In genomic region chr8:105964506-105965265, GRCm38 (mm10) we compare ENCODE assay signal across 8 mouse cellular contexts. TPM values are rescaled to one million over a fixed set of nuclear protein-coding genes. Genes with fewer than 3 reads are reported as not detected.
DNase-seq lines count a peak whose midpoint lies in the region; ATAC-seq and TF ChIP-seq lines count a peak whose summit lies in the region.
"Had no signal": no experiment of that assay in that cellular context is flagged by ENCODE, and none has a peak within 500 bp of the region (broad histone marks: within the 10 kb centered on the region; RNA-seq: fewer than 3 reads in every experiment).

No protein-coding gene starts in this region.

- no peak for TF ChIP-seq CTCF in testis, adult 2 months (IDR thresholded peaks at IDR 0.05; ENCODE audit: control insufficient read depth, insufficient read depth, insufficient replicate concordance, low read depth, low read length)

- ATAC-seq in heart, embryonic 12.5 days (ENCODE audit: insufficient number of reproducible peaks, low FRiP score): no peak
- ATAC-seq in liver, embryonic 13.5 days (ENCODE audit: low read depth): no peak
- ATAC-seq in CD4-positive, CD25-positive, alpha-beta regulatory T cell, adult 4 months: no peak

- H3K36me3 ChIP-seq in testis, adult 2 months (ENCODE audit: control insufficient read depth, insufficient read depth, low read length): no peaks in the 10 kb centered on the region
- H3K36me3 ChIP-seq in heart, embryonic 12.5 days: peaks cover 10% of the 10 kb centered on the region
- H3K36me3 ChIP-seq in liver, embryonic 13.5 days: peaks cover 9% of the 10 kb centered on the region

- peak overlapping the region; percentile 81 for H3K4me2 ChIP-seq in heart, embryonic 12.5 days
- H3K4me2 ChIP-seq in liver, embryonic 13.5 days: peak overlapping the region; percentile 96

- no peak overlapping the region for H3K27ac ChIP-seq in testis, adult 2 months (ENCODE audit: control insufficient read depth, insufficient read depth, low read depth, low read length)
- H3K27ac ChIP-seq in heart, embryonic 12.5 days (ENCODE audit: poor library complexity, severe bottlenecking): 0 out of 2 replicates have a peak overlapping the region, but pooled peaks have one; percentile 90
- peak overlapping the region; percentile 93 for H3K27ac ChIP-seq in liver, embryonic 13.5 days

- H3K9me3 ChIP-seq in heart, embryonic 12.5 days (replicated peaks): no peaks in the 10 kb centered on the region
- no peaks in the 10 kb centered on the region for H3K9me3 ChIP-seq in liver, embryonic 13.5 days (replicated peaks)

- WGBS in heart, embryonic 12.5 days: 43% methylated on average over 12 of the region's 12 CpGs
- WGBS in liver, embryonic 13.5 days (ENCODE audit: insufficient replicate concordance): 45% methylated on average over 12 of the region's 12 CpGs

- no peaks in the 10 kb centered on the region for H3K27me3 ChIP-seq in testis, adult 2 months (ENCODE audit: control insufficient read depth, insufficient read depth, low read length)
- H3K27me3 ChIP-seq in heart, embryonic 12.5 days (replicated peaks): no peaks in the 10 kb centered on the region
- no peaks in the 10 kb centered on the region for H3K27me3 ChIP-seq in liver, embryonic 13.5 days

- peaks cover 19% of the 10 kb centered on the region for H3K4me1 ChIP-seq in testis, adult 2 months (ENCODE audit: control insufficient read depth, insufficient read depth, low read length)
- H3K4me1 ChIP-seq in heart, embryonic 12.5 days (replicated peaks): peaks cover 62% of the 10 kb centered on the region
- peaks cover 89% of the 10 kb centered on the region for H3K4me1 ChIP-seq in liver, embryonic 13.5 days (replicated peaks)

- H3K4me3 ChIP-seq in testis, adult 2 months (ENCODE audit: control insufficient read depth, low read depth, low read length): peak overlapping the region; percentile 87
- peak overlapping the region; percentile 69 for H3K4me3 ChIP-seq in heart, embryonic 12.5 days
- peak overlapping the region; percentile 84 for H3K4me3 ChIP-seq in liver, embryonic 13.5 days (replicated peaks)

- no peak for TF ChIP-seq POLR2A in testis, adult 2 months (IDR thresholded peaks at IDR 0.05; ENCODE audit: control insufficient read depth, low read depth, low read length)

- DNase-seq in testis, postnatal 10 days (ENCODE audit: low spot score): no peak
- DNase-seq in liver, embryonic 13.5 days: no peak
- no peak for DNase-seq in cerebellum, adult 8-10 months
- no peak for DNase-seq in left cerebral cortex, adult 8-10 months (ENCODE audit: low spot score in 2 of 2)

- peak overlapping the region; percentile 86 for H3K9ac ChIP-seq in heart, embryonic 12.5 days
- peak overlapping the region; percentile 87 for H3K9ac ChIP-seq in liver, embryonic 13.5 days

RNA-seq across cellular contexts. Expression of gene Slc12a4, which starts 1.2 kb away (rescaled TPM):
- 5.6 and 5.9 TPM in 2 replicates for polyA plus RNA-seq in testis, adult 2 months (2012; rRNA removed)
- polyA plus RNA-seq in heart, embryonic 12.5 days (2016; fragmentation: Nextera tagmentation; extraction: Ambion mirVana): 57.5 and 58.3 TPM in 2 replicates
- polyA plus RNA-seq in liver, embryonic 13.5 days (2015; fragmentation: Nextera tagmentation; extraction: Ambion mirVana): 12.6 and 13.1 TPM in 2 replicates
- 1 to 10 TPM; 4.5 to 7.2 TPM for polyA plus RNA-seq in CD4-positive, CD25-positive, alpha-beta regulatory T cell, adult 4 months (2017; shearing (Covaris generic))
- total RNA-seq in left cerebral cortex, adult 8-10 months (2022): 10 to 100 TPM; 18.8 to 23.8 (median 20.6) TPM

RNA-seq across cellular contexts. Expression of gene Dpep3, which starts 14.5 kb away (rescaled TPM):
- polyA plus RNA-seq in testis, adult 2 months (2012; rRNA removed): 561 and 647 TPM in 2 replicates
- not detected in 2 replicates for polyA plus RNA-seq in heart, embryonic 12.5 days (2016; fragmentation: Nextera tagmentation; extraction: Ambion mirVana)
- polyA plus RNA-seq in liver, embryonic 13.5 days (2015; fragmentation: Nextera tagmentation; extraction: Ambion mirVana): not detected in 2 replicates
- polyA plus RNA-seq in CD4-positive, CD25-positive, alpha-beta regulatory T cell, adult 4 months (2017; shearing (Covaris generic)): not detected
- under 1 TPM in 1 of 4 experiments, not detected in 3; 0.23 TPM for total RNA-seq in left cerebral cortex, adult 8-10 months (2022)
- polyA plus RNA-seq: brain, embryonic 14.5 days had no signal

RNA-seq across cellular contexts. Expression of gene Lcat, which starts 21.5 kb away (rescaled TPM):
- 0.84 and 1.6 TPM in 2 replicates for polyA plus RNA-seq in testis, adult 2 months (2012; rRNA removed)
- 2.0 and 2.3 TPM in 2 replicates for polyA plus RNA-seq in heart, embryonic 12.5 days (2016; fragmentation: Nextera tagmentation; extraction: Ambion mirVana)
- polyA plus RNA-seq in liver, embryonic 13.5 days (2015; fragmentation: Nextera tagmentation; extraction: Ambion mirVana): 31.2 and 33.1 TPM in 2 replicates
- polyA plus RNA-seq in CD4-positive, CD25-positive, alpha-beta regulatory T cell, adult 4 months (2017; shearing (Covaris generic)): under 1 TPM in 1 of 2 experiments, not detected in 1; 0.40 TPM
- total RNA-seq in left cerebral cortex, adult 8-10 months (2022): 10 to 100 TPM; 19.5 to 27.1 (median 23.5) TPM

RNA-seq across cellular contexts. Expression of gene Psmb10, which starts 26.4 kb away (rescaled TPM):
- polyA plus RNA-seq in testis, adult 2 months (2012; rRNA removed): 10.5 and 11.3 TPM in 2 replicates
- 45.2 and 49.1 TPM in 2 replicates for polyA plus RNA-seq in heart, embryonic 12.5 days (2016; fragmentation: Nextera tagmentation; extraction: Ambion mirVana)
- 68.9 and 81.6 TPM in 2 replicates for polyA plus RNA-seq in liver, embryonic 13.5 days (2015; fragmentation: Nextera tagmentation; extraction: Ambion mirVana)
- polyA plus RNA-seq in CD4-positive, CD25-positive, alpha-beta regulatory T cell, adult 4 months (2017; shearing (Covaris generic)): 100 to 1,000 TPM; 339 to 391 TPM
- 10 to 100 TPM; 82.5 to 92.6 (median 90.1) TPM for total RNA-seq in left cerebral cortex, adult 8-10 months (2022)

RNA-seq across cellular contexts. Expression of gene Dus2, which starts 26.5 kb away (rescaled TPM):
- polyA plus RNA-seq in testis, adult 2 months (2012; rRNA removed): 11.4 and 12.8 TPM in 2 replicates
- polyA plus RNA-seq in heart, embryonic 12.5 days (2016; fragmentation: Nextera tagmentation; extraction: Ambion mirVana): 15.2 TPM in 2 replicates
- polyA plus RNA-seq in liver, embryonic 13.5 days (2015; fragmentation: Nextera tagmentation; extraction: Ambion mirVana): 13.3 and 14.4 TPM in 2 replicates
- polyA plus RNA-seq in CD4-positive, CD25-positive, alpha-beta regulatory T cell, adult 4 months (2017; shearing (Covaris generic)): 10 to 100 TPM; 24.3 to 30.5 TPM
- 10 to 100 TPM; 18.0 to 23.1 (median 20.5) TPM for total RNA-seq in left cerebral cortex, adult 8-10 months (2022)

Comparison
In these comparisons a context has a peak if more than half of its experiments do, and no peak if none do; other contexts are left out.
1. RNA of gene Dpep3, which starts 14.5 kb away (polyA plus RNA-seq): 561 to 647 TPM in testis, adult 2 months; not detected in CD4-positive, CD25-positive, alpha-beta regulatory T cell, adult 4 months, not detected in heart, embryonic 12.5 days and not detected in liver, embryonic 13.5 days; every median in the first group is over 100 times any median in the second.
2. Peak in every context shown above with its lines, with median percentiles within 50 percentile points of each other: H3K4me3 ChIP-seq.